Mouse (Mus musculus) erythroblast, embryonic 14.5 days (primary cell): ENCODE measurements around the gene Tmem88. TPM values are rescaled to one million over a fixed set of nuclear protein-coding genes. Genes with fewer than 3 reads are reported as not detected.
A peak's percentile ranks its signal among the peaks of the same experiment; 100 is the strongest.

ENCODE experiments used
- H3K27me3 ChIP-seq: 2 replicates; pipeline ENCODE4 v1.6.1; 2012; ENCODE audit warnings: inconsistent platforms; ENCODE audit not compliant: control insufficient read depth
- H3K36me3 ChIP-seq: 2 replicates; pipeline ENCODE4 v1.6.1; 2012; ENCODE audit warnings: mild to moderate bottlenecking, inconsistent platforms; ENCODE audit not compliant: control insufficient read depth
- H3K4me1 ChIP-seq: 2 replicates; pipeline ENCODE4 v1.6.1; 2012; ENCODE audit warnings: inconsistent platforms; ENCODE audit not compliant: control insufficient read depth
- H3K4me3 ChIP-seq: replicated peaks from 2 replicates; pipeline ENCODE3; 2012; ENCODE audit warnings: moderate library complexity, mild to moderate bottlenecking, inconsistent platforms
- H3K9me3 ChIP-seq: 2 replicates; pipeline ENCODE4 v1.6.1; 2012; ENCODE audit warnings: low read length, inconsistent platforms, mixed read lengths; ENCODE audit not compliant: control insufficient read depth
- GATA1 ChIP-seq: IDR thresholded peaks from 2 replicates; pipeline ENCODE4 v1.6.1; 2012; ENCODE audit warnings: low read length, inconsistent platforms, mixed read lengths
- TAL1 ChIP-seq: IDR thresholded peaks from 3 replicates; pipeline ENCODE4 v1.6.1; 2012; ENCODE audit warnings: low read length, inconsistent platforms, mixed read lengths
- polyA plus RNA-seq: library from polyadenylated mRNA; stranded (reverse); fragments of >175 nt; gene quantifications from 2 replicates; pipeline ENCODE4 v1.2.3, GENCODE M21; 2012

Tmem88 gene
- polyA plus RNA-seq, 1 experiment, result 0.08 TPM

DNA sequence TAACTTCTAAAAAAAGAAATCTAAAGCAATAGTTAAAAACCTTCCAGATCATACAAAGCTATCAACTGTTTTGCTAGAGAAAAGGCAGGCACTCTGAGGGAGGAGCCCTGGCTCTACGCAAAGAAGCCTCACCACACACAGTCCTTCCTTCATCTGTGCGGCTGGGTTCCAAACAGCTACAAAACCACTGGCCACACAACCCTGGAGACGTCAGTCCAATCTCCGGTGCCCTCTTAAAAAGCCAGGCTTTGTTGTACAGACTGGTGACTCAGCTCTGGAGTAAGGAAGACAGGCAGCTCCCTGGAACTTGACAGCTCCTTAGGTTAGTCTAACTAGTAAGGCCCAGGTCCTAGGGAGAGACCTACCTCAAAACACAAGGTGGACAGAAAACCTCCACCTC is 22.4 kb downstream of the Tmem88 start:
- peaks cover 60% of the 10 kb centered on the region for H3K4me1 ChIP-seq
- H3K36me3 ChIP-seq, result peaks cover 5% of the 10 kb centered on the region; the same call in 1 of the 2 replicates
- peaks cover 18% of the 10 kb centered on the region for H3K27me3 ChIP-seq
- no peaks in the 10 kb centered on the region for H3K9me3 ChIP-seq
- H3K4me3 ChIP-seq, result no peak overlapping the region
- no peak for TF ChIP-seq GATA1
- TF ChIP-seq TAL1, result no peak

DNA sequence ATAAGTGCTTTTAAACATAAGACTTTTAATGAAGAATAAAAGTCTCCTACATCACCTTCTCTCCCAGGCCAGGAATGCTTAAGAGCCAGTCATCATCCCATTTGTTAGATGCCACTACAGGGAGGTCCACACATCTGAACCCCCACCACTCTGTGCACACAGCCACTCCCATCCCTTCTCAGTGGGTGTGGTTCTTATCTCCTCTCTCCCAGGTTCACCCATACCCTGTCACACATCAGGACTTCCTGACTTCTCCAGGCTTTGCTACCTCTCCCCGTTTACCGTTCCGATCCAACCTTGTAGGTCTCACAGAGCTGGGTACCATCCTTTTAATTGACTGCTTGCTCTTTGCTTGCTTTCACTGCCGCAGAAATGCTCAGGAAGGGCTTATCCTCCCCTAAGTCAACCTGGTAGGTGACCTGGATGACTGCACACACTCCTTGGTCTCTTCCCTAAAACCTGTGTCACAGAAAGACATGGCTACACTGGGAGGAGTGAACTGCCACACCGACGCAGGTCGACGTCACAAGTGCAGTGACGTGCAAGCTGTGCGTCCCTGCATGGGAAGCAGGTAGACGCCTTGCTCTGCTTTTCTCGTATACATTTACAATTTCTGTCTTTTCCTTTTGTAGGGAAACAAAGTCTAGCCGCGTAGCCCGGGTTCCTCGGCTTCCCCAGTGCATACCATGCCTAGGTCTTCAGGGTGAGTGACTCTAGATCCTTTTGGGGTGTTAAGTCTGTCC is 24.6 kb downstream of the Tmem88 start:
- Histone ChIP-seq H3K4me1 (peaks cover 63% of the 10 kb centered on the region), H3K4me3 (peak overlapping the region; percentile 59), H3K27me3 (peaks cover 41% of the 10 kb centered on the region), H3K36me3 (peaks cover 5% of the 10 kb centered on the region; the same call in 1 of the 2 replicates), H3K9me3 (peaks cover under 1% of the 10 kb centered on the region; the same call in 1 of the 2 replicates)
- TF ChIP-seq GATA1 (peak; percentile 78), TAL1 (peak; percentile 69)

DNA sequence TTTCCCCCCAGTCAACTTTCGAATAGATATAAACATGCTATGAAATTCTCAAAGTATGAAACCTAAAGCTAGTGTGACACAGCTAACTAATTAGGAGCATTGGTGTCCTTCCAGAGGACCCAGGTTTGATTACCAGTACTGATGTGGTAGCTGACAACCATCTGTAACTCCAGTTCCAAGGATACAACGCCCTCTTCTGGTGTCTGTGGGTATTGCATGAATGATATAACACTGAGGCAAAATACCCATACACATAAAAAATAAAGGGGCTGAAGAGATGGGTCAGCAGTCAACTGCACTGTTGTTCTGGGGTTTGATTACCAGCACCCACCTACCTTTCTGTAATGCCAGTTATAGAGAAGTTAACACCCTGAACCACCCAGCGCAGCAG is 25.3 kb downstream of the Tmem88 start:
- Histone ChIP-seq H3K27me3 (peaks cover 47% of the 10 kb centered on the region), H3K9me3 (peaks cover 6% of the 10 kb centered on the region; the same call in 1 of the 2 replicates), H3K4me3 (peak overlapping the region; percentile 59), H3K4me1 (peaks cover 70% of the 10 kb centered on the region), H3K36me3 (peaks cover 5% of the 10 kb centered on the region; the same call in 1 of the 2 replicates)
- TF ChIP-seq TAL1 (no peak), GATA1 (no peak)

DNA sequence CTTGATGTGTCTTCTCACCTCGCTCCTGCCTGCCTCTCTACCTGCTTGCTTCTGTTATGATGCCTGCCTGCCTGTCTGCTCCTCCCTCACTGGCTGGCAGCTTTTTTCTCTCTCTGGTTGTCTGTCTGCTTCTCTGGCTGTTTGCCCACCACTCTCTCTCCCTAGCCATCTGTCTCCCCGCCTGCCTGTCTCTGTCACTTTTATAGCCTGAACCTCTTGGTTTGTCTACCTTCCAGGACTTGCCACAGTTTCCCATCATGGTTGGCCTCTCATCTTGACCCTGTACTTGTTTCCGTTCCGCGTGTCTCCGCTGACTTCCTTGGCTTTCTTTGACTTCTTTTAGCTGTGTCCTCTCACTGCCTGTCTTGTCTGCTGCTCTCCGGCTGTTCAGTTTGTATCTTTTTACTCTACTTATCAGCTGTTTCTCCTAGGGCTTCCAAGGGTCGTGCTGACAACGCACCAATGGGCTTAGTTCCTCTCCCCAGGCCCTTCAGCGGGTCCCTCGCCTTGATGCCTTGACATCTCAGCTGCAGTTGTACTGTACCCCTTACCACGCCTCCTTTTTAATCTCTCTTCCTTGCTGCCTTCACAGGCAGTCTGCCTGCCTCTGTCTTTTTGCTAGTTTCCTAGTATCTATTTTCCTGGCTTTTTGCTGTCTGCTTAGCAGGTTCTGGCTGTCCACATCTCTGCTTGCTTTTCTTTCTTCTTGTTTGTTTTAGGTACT is 25.8 kb downstream of the Tmem88 start:
- Histone ChIP-seq H3K27me3 (peaks cover 52% of the 10 kb centered on the region), H3K9me3 (peaks cover 7% of the 10 kb centered on the region; the same call in 1 of the 2 replicates)
- no peak for TF ChIP-seq TAL1
- TF ChIP-seq GATA1, result no peak

GRCm38 (mm10) chr11:69371601-69372000 is 26.4 kb downstream of the Tmem88 start:
- Histone ChIP-seq H3K27me3 (peaks cover 59% of the 10 kb centered on the region), H3K36me3 (peaks cover 5% of the 10 kb centered on the region; the same call in 1 of the 2 replicates), H3K4me3 (no peak overlapping the region), H3K9me3 (peaks cover 7% of the 10 kb centered on the region; the same call in 1 of the 2 replicates), H3K4me1 (peaks cover 74% of the 10 kb centered on the region)
- TF ChIP-seq TAL1, result no peak
- TF ChIP-seq GATA1, result no peak

More for the DNA sequence above, 25.8 kb downstream of the Tmem88 start:
- Histone ChIP-seq H3K4me3 (peak overlapping the region; percentile 59), H3K4me1 (peaks cover 71% of the 10 kb centered on the region), H3K36me3 (peaks cover 5% of the 10 kb centered on the region; the same call in 1 of the 2 replicates)

DNA sequence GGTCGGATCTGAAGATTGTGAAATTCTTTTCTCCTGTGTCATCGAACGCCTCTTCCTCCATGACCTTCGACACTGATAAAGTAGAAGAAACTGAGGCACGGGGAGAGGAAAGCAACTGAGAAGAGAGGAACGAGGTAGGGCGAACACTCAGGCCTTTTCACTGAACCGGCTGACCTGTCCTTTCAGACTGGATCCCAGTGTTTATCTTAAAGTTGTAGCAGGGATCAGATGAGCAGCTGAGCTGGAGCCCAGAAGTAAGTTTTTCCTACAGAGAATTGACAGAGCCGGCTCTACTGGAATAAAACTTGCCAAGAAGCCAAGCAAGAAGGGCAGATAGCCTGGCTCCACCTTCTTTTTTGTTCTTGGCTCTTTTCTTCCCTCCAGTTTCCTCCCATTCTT is 27.2 kb downstream of the Tmem88 start:
- TF ChIP-seq GATA1, result no peak
- TF ChIP-seq TAL1, result no peak
- Histone ChIP-seq H3K4me3 (no peak overlapping the region), H3K4me1 (peaks cover 76% of the 10 kb centered on the region), H3K9me3 (peaks cover 7% of the 10 kb centered on the region; the same call in 1 of the 2 replicates), H3K27me3 (peaks cover 67% of the 10 kb centered on the region), H3K36me3 (peaks cover 5% of the 10 kb centered on the region; the same call in 1 of the 2 replicates)

DNA sequence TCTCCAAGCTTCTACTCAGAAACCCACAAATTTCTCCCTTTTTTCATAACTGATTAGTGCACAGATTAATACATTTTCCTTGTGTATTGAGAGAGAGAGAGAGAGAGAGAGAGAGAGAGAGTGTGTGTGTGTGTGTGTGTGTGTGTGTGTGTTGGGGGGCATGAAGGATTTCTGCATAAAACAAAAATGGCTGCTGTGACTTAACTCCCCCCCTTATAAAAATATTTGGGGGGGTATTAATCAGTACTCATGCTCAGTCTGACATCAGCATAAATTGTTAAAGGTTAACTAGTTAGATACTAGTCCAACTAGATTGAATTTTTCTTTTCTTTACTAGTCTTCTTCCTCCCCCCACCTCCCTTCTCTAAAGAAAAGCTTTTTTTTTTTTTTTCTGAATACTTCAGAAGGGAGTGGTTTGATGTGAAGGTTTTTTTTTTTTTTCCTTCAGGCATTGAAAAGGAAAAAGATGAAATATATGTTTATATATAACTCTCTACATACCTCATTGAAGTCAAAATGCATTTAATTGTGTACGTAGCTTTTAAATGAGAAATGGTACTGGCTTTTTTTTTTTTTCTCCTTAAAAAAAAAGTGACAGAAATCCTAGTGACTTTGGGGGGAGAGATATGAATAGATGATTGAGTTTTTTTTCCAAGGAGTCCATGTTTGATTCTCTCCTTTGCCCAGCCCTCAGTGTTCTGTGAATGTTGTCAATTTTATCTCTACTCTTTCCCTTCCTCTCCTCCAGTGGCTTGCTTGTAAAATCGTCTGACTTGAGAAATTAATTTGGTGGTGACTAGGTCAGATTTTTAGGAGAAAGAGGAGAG is 27.8 kb downstream of the Tmem88 start:
- Histone ChIP-seq H3K4me3 (no peak overlapping the region), H3K9me3 (peaks cover 7% of the 10 kb centered on the region; the same call in 1 of the 2 replicates), H3K4me1 (peaks cover 76% of the 10 kb centered on the region), H3K27me3 (peaks cover 73% of the 10 kb centered on the region), H3K36me3 (peaks cover 2% of the 10 kb centered on the region; the same call in 1 of the 2 replicates)
- TF ChIP-seq TAL1 (no peak), GATA1 (no peak)

GRCm38 (mm10) chr11:69369215-69369989 is 28.6 kb downstream of the Tmem88 start, which contains the start of gene Chd3:
Gene Chd3, minus strand, starts transcription at chr11:69369406.
- TF ChIP-seq GATA1 (no peak), TAL1 (no peak)
- Histone ChIP-seq H3K27me3 (peaks cover 81% of the 10 kb centered on the region), H3K4me1 (peaks cover 76% of the 10 kb centered on the region), H3K9me3 (peaks cover 7% of the 10 kb centered on the region; the same call in 1 of the 2 replicates), H3K36me3 (peaks cover 2% of the 10 kb centered on the region; the same call in 1 of the 2 replicates), H3K4me3 (peak within 1 kb of the TSS; percentile 67)
